In genomic region chr7:44428171-44428950, GRCm38 (mm10) we compare ENCODE assay signal across 8 mouse cellular contexts. TPM values are rescaled to one million over a fixed set of nuclear protein-coding genes. Genes with fewer than 3 reads are reported as not detected.
A peak's percentile ranks its signal among the peaks of the same experiment; 100 is the strongest.
DNase-seq lines count a peak whose midpoint lies in the region; ATAC-seq and TF ChIP-seq lines count a peak whose summit lies in the region.

No protein-coding gene starts in this region.

- H3K4me1 ChIP-seq in kidney, postnatal 0 days (replicated peaks; ENCODE audit: insufficient read depth, low read length), result no peaks in the 10 kb centered on the region; the same call in none of the 2 replicates
- H3K4me1 ChIP-seq in forebrain, embryonic 15.5 days, result peaks cover 50% of the 10 kb centered on the region
- peaks cover 69% of the 10 kb centered on the region for H3K4me1 ChIP-seq in midbrain, embryonic 10.5 days

- no peaks in the 10 kb centered on the region for H3K36me3 ChIP-seq in kidney, postnatal 0 days (ENCODE audit: insufficient read depth, low read length)
- no peaks in the 10 kb centered on the region for H3K36me3 ChIP-seq in forebrain, embryonic 15.5 days
- H3K36me3 ChIP-seq in midbrain, embryonic 10.5 days, result peaks cover 8% of the 10 kb centered on the region; the same call in 1 of the 2 replicates

- no peak for TF ChIP-seq CTCF in kidney, postnatal 0 days (IDR thresholded peaks at IDR 0.05; ENCODE audit: low read depth)

- no peaks in the 10 kb centered on the region for H3K9me3 ChIP-seq in kidney, postnatal 0 days (replicated peaks; ENCODE audit: low read length)
- no peaks in the 10 kb centered on the region for H3K9me3 ChIP-seq in forebrain, embryonic 15.5 days
- no peaks in the 10 kb centered on the region for H3K9me3 ChIP-seq in midbrain, embryonic 10.5 days (replicated peaks)

- H3K4me3 ChIP-seq in kidney, postnatal 0 days (replicated peaks; ENCODE audit: low read depth, low read length), result peak overlapping the region; percentile 16; the same call in 1 of the 2 replicates
- peak overlapping the region; percentile 76 for H3K4me3 ChIP-seq in forebrain, embryonic 15.5 days
- peak overlapping the region; percentile 79 for H3K4me3 ChIP-seq in midbrain, embryonic 10.5 days

- H3K27ac ChIP-seq in kidney, postnatal 0 days, result no peak overlapping the region
- peak overlapping the region; percentile 99 for H3K27ac ChIP-seq in forebrain, embryonic 15.5 days (replicated peaks)
- peak overlapping the region; percentile 99 for H3K27ac ChIP-seq in midbrain, embryonic 10.5 days (replicated peaks)

- 2% methylated on average over 16 of the region's 38 CpGs for WGBS in kidney, postnatal 0 days
- whole genome bisulfite sequencing in forebrain, embryonic 15.5 days, result under 1% methylated on average over 16 of the region's 38 CpGs
- 5% methylated on average over 22 of the region's 38 CpGs for WGBS in midbrain, embryonic 10.5 days

- H3K4me2 ChIP-seq in kidney, postnatal 0 days (ENCODE audit: low read length), result peak overlapping the region; percentile 55
- H3K4me2 ChIP-seq in forebrain, embryonic 15.5 days (replicated peaks), result peak overlapping the region; percentile 75

- no peak for ATAC-seq in kidney, postnatal 0 days (replicated peaks; ENCODE audit: low FRiP score, low read depth)
- peak; percentile 31 for ATAC-seq in forebrain, embryonic 15.5 days (replicated peaks)
- ATAC-seq in megakaryocyte progenitor cell, adult 5-6 weeks (replicated peaks; ENCODE audit: poor library complexity), result no peak

- H3K9ac ChIP-seq in kidney, postnatal 0 days (ENCODE audit: low read depth, low read length), result peak overlapping the region; percentile 28
- H3K9ac ChIP-seq in forebrain, embryonic 15.5 days (replicated peaks), result peak overlapping the region; percentile 91

- H3K27me3 ChIP-seq in kidney, postnatal 0 days (ENCODE audit: insufficient read depth, low read length), result peaks cover 23% of the 10 kb centered on the region; the same call in 1 of the 2 replicates
- H3K27me3 ChIP-seq in forebrain, embryonic 15.5 days, result no peaks in the 10 kb centered on the region
- peaks cover 54% of the 10 kb centered on the region for H3K27me3 ChIP-seq in midbrain, embryonic 10.5 days (ENCODE audit: low read depth, poor library complexity, severe bottlenecking)

- DNase-seq in kidney, postnatal 0 days (ENCODE audit: low spot score), result no peak
- DNase-seq in kidney, postnatal 14 days, result no peak
- peak; percentile 66 for DNase-seq in cerebellum, adult 9-10 months
- DNase-seq in midbrain, embryonic 10.5 days (ENCODE audit: low spot score), result peak; percentile 88
- no peak for DNase-seq in thymus, postnatal 0 days (ENCODE audit: low spot score)
- no peak for DNase-seq in urinary bladder, adult 2 months (ENCODE audit: low spot score)

RNA-seq across cellular contexts. Expression of gene Lrrc4b, which starts 0.5 kb away (rescaled TPM):
- polyA plus RNA-seq in kidney, postnatal 0 days (2015; fragmentation: Nextera tagmentation; extraction: Ambion mirVana), result 0.26 and 0.42 TPM in 2 replicates
- polyA plus RNA-seq in forebrain, embryonic 15.5 days (2015; fragmentation: Nextera tagmentation; extraction: Ambion mirVana), result 15.6 and 15.7 TPM in 2 replicates
- 2.4 and 3.5 TPM in 2 replicates for polyA plus RNA-seq in midbrain, embryonic 10.5 days (2016; fragmentation: Nextera tagmentation; extraction: Ambion mirVana)
- total RNA-seq in megakaryocyte progenitor cell, adult 5-6 weeks (2015), result not detected in 2 replicates
- total RNA-seq in megakaryocyte progenitor cell, adult 5-6 weeks (2017), result not detected in 2 replicates
- polyA plus RNA-seq in thymus, postnatal 0 days (2015; fragmentation: Nextera tagmentation; extraction: Ambion mirVana), result 0.05 TPM in 1 of 2 replicates, not detected in the other
- 1.7 and 2.3 TPM in 2 replicates for polyA plus RNA-seq in urinary bladder, adult 2 months (2012; rRNA removed)

RNA-seq across cellular contexts. Expression of gene Aspdh, which starts 36.8 kb away (rescaled TPM):
- 5.4 and 5.8 TPM in 2 replicates for polyA plus RNA-seq in kidney, postnatal 0 days (2015; fragmentation: Nextera tagmentation; extraction: Ambion mirVana)
- 4.3 and 5.8 TPM in 2 replicates for polyA plus RNA-seq in forebrain, embryonic 15.5 days (2015; fragmentation: Nextera tagmentation; extraction: Ambion mirVana)
- 0.99 and 2.0 TPM in 2 replicates for polyA plus RNA-seq in midbrain, embryonic 10.5 days (2016; fragmentation: Nextera tagmentation; extraction: Ambion mirVana)
- not detected in 2 replicates for total RNA-seq in megakaryocyte progenitor cell, adult 5-6 weeks (2015)
- not detected in 2 replicates for total RNA-seq in megakaryocyte progenitor cell, adult 5-6 weeks (2017)
- polyA plus RNA-seq in thymus, postnatal 0 days (2015; fragmentation: Nextera tagmentation; extraction: Ambion mirVana), result not detected in 2 replicates
- 0.10 and 0.22 TPM in 2 replicates for polyA plus RNA-seq in urinary bladder, adult 2 months (2012; rRNA removed)

RNA-seq across cellular contexts. Expression of gene Josd2, which starts 39.4 kb away (rescaled TPM):
- 51.1 and 52.4 TPM in 2 replicates for polyA plus RNA-seq in kidney, postnatal 0 days (2015; fragmentation: Nextera tagmentation; extraction: Ambion mirVana)
- polyA plus RNA-seq in forebrain, embryonic 15.5 days (2015; fragmentation: Nextera tagmentation; extraction: Ambion mirVana), result 52.5 and 56.6 TPM in 2 replicates
- polyA plus RNA-seq in midbrain, embryonic 10.5 days (2016; fragmentation: Nextera tagmentation; extraction: Ambion mirVana), result 71.6 and 76.8 TPM in 2 replicates
- total RNA-seq in megakaryocyte progenitor cell, adult 5-6 weeks (2015), result 27.5 and 35.2 TPM in 2 replicates
- 17.4 and 22.6 TPM in 2 replicates for total RNA-seq in megakaryocyte progenitor cell, adult 5-6 weeks (2017)
- polyA plus RNA-seq in thymus, postnatal 0 days (2015; fragmentation: Nextera tagmentation; extraction: Ambion mirVana), result 30.6 and 37.4 TPM in 2 replicates
- 85.0 and 110 TPM in 2 replicates for polyA plus RNA-seq in urinary bladder, adult 2 months (2012; rRNA removed)

RNA-seq across cellular contexts. Expression of gene 1700008O03Rik, which starts 42.7 kb away (rescaled TPM):
- polyA plus RNA-seq in kidney, postnatal 0 days (2015; fragmentation: Nextera tagmentation; extraction: Ambion mirVana), result 1.3 and 1.4 TPM in 2 replicates
- 1.1 and 1.4 TPM in 2 replicates for polyA plus RNA-seq in forebrain, embryonic 15.5 days (2015; fragmentation: Nextera tagmentation; extraction: Ambion mirVana)
- 1.7 TPM in 2 replicates for polyA plus RNA-seq in midbrain, embryonic 10.5 days (2016; fragmentation: Nextera tagmentation; extraction: Ambion mirVana)
- total RNA-seq in megakaryocyte progenitor cell, adult 5-6 weeks (2015), result 0.44 and 1.5 TPM in 2 replicates
- total RNA-seq in megakaryocyte progenitor cell, adult 5-6 weeks (2017), result 1.8 and 2.2 TPM in 2 replicates
- polyA plus RNA-seq in thymus, postnatal 0 days (2015; fragmentation: Nextera tagmentation; extraction: Ambion mirVana), result 0.59 and 0.90 TPM in 2 replicates
- polyA plus RNA-seq in urinary bladder, adult 2 months (2012; rRNA removed), result 1.4 and 1.5 TPM in 2 replicates

RNA-seq across cellular contexts. Expression of gene Syt3, which starts 44.5 kb away (rescaled TPM):
- polyA plus RNA-seq in kidney, postnatal 0 days (2015; fragmentation: Nextera tagmentation; extraction: Ambion mirVana), result 3.3 and 3.5 TPM in 2 replicates
- 24.5 and 26.7 TPM in 2 replicates for polyA plus RNA-seq in forebrain, embryonic 15.5 days (2015; fragmentation: Nextera tagmentation; extraction: Ambion mirVana)
- 1.9 and 2.0 TPM in 2 replicates for polyA plus RNA-seq in midbrain, embryonic 10.5 days (2016; fragmentation: Nextera tagmentation; extraction: Ambion mirVana)
- total RNA-seq in megakaryocyte progenitor cell, adult 5-6 weeks (2015), result 0.22 and 0.24 TPM in 2 replicates
- 0.12 and 0.14 TPM in 2 replicates for total RNA-seq in megakaryocyte progenitor cell, adult 5-6 weeks (2017)
- polyA plus RNA-seq in thymus, postnatal 0 days (2015; fragmentation: Nextera tagmentation; extraction: Ambion mirVana), result 0.26 and 0.38 TPM in 2 replicates
- polyA plus RNA-seq in urinary bladder, adult 2 months (2012; rRNA removed), result 4.1 and 4.3 TPM in 2 replicates

Comparison
In these comparisons a context has a peak if more than half of its experiments do, and no peak if none do; other contexts are left out.
1. DNase-seq: peak in cerebellum, adult 9-10 months (single experiment) and midbrain, embryonic 10.5 days (single experiment); none in kidney, postnatal 0 days (single experiment), kidney, postnatal 14 days (single experiment), thymus, postnatal 0 days (single experiment) and urinary bladder, adult 2 months (single experiment).
2. H3K4me3 ChIP-seq: peak in every context shown above with its lines; median percentile 79 in midbrain, embryonic 10.5 days; 76 in forebrain, embryonic 15.5 days; 16 in kidney, postnatal 0 days.